Mouse (Mus musculus) left cerebral cortex, postnatal 4 days (tissue): ENCODE results near the gene Sde2. TPM values are rescaled to one million over a fixed set of nuclear protein-coding genes. Genes with fewer than 3 reads are reported as not detected.
"Not testable (repeated sequence)": the region's sequence is repeated elsewhere in the genome, so short reads cannot be mapped to it uniquely, and the experiment has no call there.

Experiments
- DNase-seq: peaks from one replicate; pipeline ENCODE4 v3.0.0-alpha.2; 2022
- intact Hi-C: fragments of 180-260 bp; cut with DNase I; formaldehyde crosslinking; loops from one replicate; pipeline ENCODE4 v1.15.1; 2025
- total RNA-seq, 2 experiments: library from RNA; stranded (reverse); gene quantifications; 2 replicates each; pipeline ENCODE4 v1.2.3; 2021

Sde2 gene
- total RNA-seq, 2 experiments from 2014 or later, result 28.4 to 29.0 TPM

- intact Hi-C loops, result no loop called here
- no peak for DNase-seq
Measured at GRCm38 (mm10) chr1:180830588-180831346, 20.2 kb upstream of the Sde2 start.

- intact Hi-C loops, result no loop called here
- DNase-seq, result no peak
Measured at GRCm38 (mm10) chr1:180835273-180836015, 15.5 kb upstream of the Sde2 start.

- intact Hi-C loops, DNase-seq: not testable (repeated sequence)
Measured at GRCm38 (mm10) chr1:180836467-180836866, 14.5 kb upstream of the Sde2 start.

GRCm38 (mm10) chr1:180837186-180837585, 13.7 kb upstream of the Sde2 start:
- intact Hi-C loops, result no loop called here
- DNase-seq, result no peak

- no peak for DNase-seq
- intact Hi-C loops, result no loop called here
Measured at GRCm38 (mm10) chr1:180838014-180838413, 12.9 kb upstream of the Sde2 start.

GRCm38 (mm10) chr1:180839201-180839910, 11.6 kb upstream of the Sde2 start:
- DNase-seq, result no peak
- intact Hi-C loops, result no loop called here

- intact Hi-C loops, result no loop called here
- DNase-seq, result no peak
Measured at GRCm38 (mm10) chr1:180841561-180842300, 9.2 kb upstream of the Sde2 start.

GRCm38 (mm10) chr1:180848114-180848510, 2.8 kb upstream of the Sde2 start:
- intact Hi-C loops, result loop anchor here (2.0 kb wide), 1 partner anchor 35 kb away; the partner anchor contains the start of gene H3f3a
- peak; percentile 70 for DNase-seq

- intact Hi-C loops, result loop anchor here (2.0 kb wide), 1 partner anchor 36 kb away; the partner anchor contains the start of gene H3f3a
- peak; percentile 79 for DNase-seq
Measured at GRCm38 (mm10) chr1:180848511-180849241, 2.3 kb upstream of the Sde2 start.

GRCm38 (mm10) chr1:180849701-180850301, 1.1 kb upstream of the Sde2 start:
- intact Hi-C loops, result loop anchor here (2.0 kb wide), 1 partner anchor 37 kb away; the partner anchor contains the start of gene H3f3a
- DNase-seq, result peak; percentile 14

- no peak for DNase-seq
- intact Hi-C loops, result no loop called here
Measured at GRCm38 (mm10) chr1:180858763-180859162, 7.8 kb downstream of the Sde2 start.

GRCm38 (mm10) chr1:180860030-180860429, 9.1 kb downstream of the Sde2 start:
- DNase-seq, result no peak
- intact Hi-C loops, result no loop called here

- no peak for DNase-seq
- intact Hi-C loops, result no loop called here
Measured at GRCm38 (mm10) chr1:180863606-180864005, 12.7 kb downstream of the Sde2 start.

GRCm38 (mm10) chr1:180866001-180866400, 15.1 kb downstream of the Sde2 start:
- peak; percentile 21 for DNase-seq
- intact Hi-C loops, result no loop called here

GRCm38 (mm10) chr1:180870122-180870650, 19.3 kb downstream of the Sde2 start:
- no peak for DNase-seq
- intact Hi-C loops, result no loop called here

GRCm38 (mm10) chr1:180873861-180874484, 23.0 kb downstream of the Sde2 start:
- intact Hi-C loops, result no loop called here
- peak; percentile 53 for DNase-seq

GRCm38 (mm10) chr1:180874615-180875014, 23.7 kb downstream of the Sde2 start:
- DNase-seq, result no peak
- intact Hi-C loops, result no loop called here

- DNase-seq, result no peak
- intact Hi-C loops, result no loop called here
Measured at GRCm38 (mm10) chr1:180875126-180875525, 24.2 kb downstream of the Sde2 start.

- intact Hi-C loops, result no loop called here
- DNase-seq, result no peak
Measured at GRCm38 (mm10) chr1:180877466-180877865, 26.5 kb downstream of the Sde2 start.
